Mouse (Mus musculus): ENCODE measurements around the gene Prkd2. TPM values are rescaled to one million over a fixed set of nuclear protein-coding genes. Genes with fewer than 3 reads are reported as not detected.

Prkd2 gene
- polyA plus RNA-seq, 1 experiment = 5.5 TPM

DNA sequence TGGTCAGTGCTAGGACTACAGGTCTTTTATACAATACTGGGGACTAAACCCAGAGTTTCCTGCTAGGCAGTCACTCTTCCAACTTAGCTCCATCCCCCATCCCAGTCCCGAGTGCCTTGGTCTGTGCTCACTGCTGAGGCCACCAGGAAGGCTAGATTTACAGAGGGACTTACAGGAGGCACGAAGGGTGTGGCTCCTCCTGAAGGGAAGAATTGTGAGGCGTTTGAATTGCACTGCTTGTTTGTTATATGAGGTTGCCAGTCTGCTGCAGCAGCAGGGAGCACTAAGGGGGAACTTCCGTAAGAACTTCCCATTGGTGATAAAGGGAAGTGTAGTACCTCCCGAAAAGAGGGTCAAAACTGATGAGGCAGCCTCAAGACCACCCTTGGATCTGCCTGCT lies 37.9 kb downstream of the Prkd2 start:
- TF ChIP-seq MYOG (IDR thresholded peaks at IDR 0.05; ENCODE audit: control insufficient read depth, extremely low read depth, insufficient read length) = no peak
- TF ChIP-seq CEBPB (IDR thresholded peaks at IDR 0.05; ENCODE audit: low read depth) = no peak
- TF ChIP-seq FOSL1 (IDR thresholded peaks at IDR 0.05; ENCODE audit: insufficient read depth, low read length, poor library complexity, severe bottlenecking) = no peak
- no peak for TF ChIP-seq MYOD1 (IDR thresholded peaks at IDR 0.05; ENCODE audit: control insufficient read depth, insufficient read length, low read depth)
- TF ChIP-seq USF1 (IDR thresholded peaks at IDR 0.05; ENCODE audit: low read depth) = no peak
- no peak for TF ChIP-seq MAX (IDR thresholded peaks at IDR 0.05)
- Histone ChIP-seq H3K36me3 (ENCODE audit: control insufficient read depth, insufficient read depth) (no peaks in the 10 kb centered on the region), H3K27me3 (ENCODE audit: control insufficient read depth, insufficient read depth, insufficient read length) (no peaks in the 10 kb centered on the region), H3K79me2 (ENCODE audit: control insufficient read depth, insufficient read depth) (no peaks in the 10 kb centered on the region), H3ac (ENCODE audit: control insufficient read depth, insufficient read length, low read depth) (no peak overlapping the region), H3K4me3 (ENCODE audit: insufficient read depth, poor library complexity, severe bottlenecking) (no peak overlapping the region), H3K79me3 (ENCODE audit: low read depth) (no peaks in the 10 kb centered on the region)

DNA sequence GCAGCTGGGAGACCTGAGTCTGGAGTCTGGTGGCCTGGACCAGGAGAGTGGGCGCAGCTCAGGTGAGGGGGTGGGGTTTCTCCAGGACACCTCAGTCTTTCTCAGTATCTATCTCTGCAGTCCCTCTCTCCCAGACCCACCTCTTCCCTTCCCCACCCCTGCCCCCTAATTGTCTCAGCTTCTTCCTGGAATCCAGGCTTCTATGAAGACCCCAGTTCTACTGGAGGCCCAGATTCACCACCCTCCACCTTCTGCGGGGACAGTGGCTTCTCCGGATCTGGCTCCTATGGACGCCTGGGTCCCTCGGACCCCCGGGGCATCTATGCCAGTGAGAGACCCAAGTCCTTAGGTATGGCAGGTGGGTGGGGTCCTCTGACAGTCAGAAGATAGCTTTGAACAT lies 40.5 kb downstream of the Prkd2 start:
- Histone ChIP-seq H3K79me2 (ENCODE audit: control insufficient read depth, insufficient read depth) (no peaks in the 10 kb centered on the region), H3K79me3 (ENCODE audit: low read depth) (no peaks in the 10 kb centered on the region), H3K4me3 (ENCODE audit: insufficient read depth, poor library complexity, severe bottlenecking) (no peak overlapping the region), H3K36me3 (ENCODE audit: control insufficient read depth, insufficient read depth) (no peaks in the 10 kb centered on the region), H3ac (ENCODE audit: control insufficient read depth, insufficient read length, low read depth) (no peak overlapping the region), H3K27me3 (ENCODE audit: control insufficient read depth, insufficient read depth, insufficient read length) (no peaks in the 10 kb centered on the region)
- no peak for TF ChIP-seq MAX (IDR thresholded peaks at IDR 0.05)
- TF ChIP-seq CEBPB (IDR thresholded peaks at IDR 0.05; ENCODE audit: low read depth) = no peak
- TF ChIP-seq USF1 (IDR thresholded peaks at IDR 0.05; ENCODE audit: low read depth) = no peak
- no peak for TF ChIP-seq MYOG (IDR thresholded peaks at IDR 0.05; ENCODE audit: control insufficient read depth, extremely low read depth, insufficient read length)
- no peak for TF ChIP-seq FOSL1 (IDR thresholded peaks at IDR 0.05; ENCODE audit: insufficient read depth, low read length, poor library complexity, severe bottlenecking)
- TF ChIP-seq MYOD1 (IDR thresholded peaks at IDR 0.05; ENCODE audit: control insufficient read depth, insufficient read length, low read depth) = no peak
- TF ChIP-seq CTCF (IDR thresholded peaks at IDR 0.05; ENCODE audit: control insufficient read depth, insufficient read depth, insufficient read length) = no peak

DNA sequence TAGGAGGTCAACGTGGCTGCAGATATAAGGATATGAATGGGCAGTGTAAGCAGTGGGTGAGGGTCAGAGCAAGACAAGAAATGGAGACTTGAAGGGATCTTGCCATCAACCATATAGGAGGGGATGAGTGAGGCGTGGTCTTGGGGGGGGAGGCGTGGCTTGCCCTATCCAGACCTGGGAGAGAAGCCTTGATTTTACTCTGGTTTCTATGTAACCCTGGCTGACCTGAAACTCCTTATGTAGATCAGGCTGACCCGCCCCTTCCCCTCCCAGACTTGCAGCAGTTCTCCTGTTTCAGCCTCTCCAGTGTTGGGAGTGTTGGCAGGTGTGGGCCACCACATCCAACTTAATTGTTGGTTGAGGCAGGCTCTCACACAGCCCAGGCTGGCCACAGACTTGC lies 41.6 kb downstream of the Prkd2 start:
- no peak for TF ChIP-seq USF1 (IDR thresholded peaks at IDR 0.05; ENCODE audit: low read depth)
- no peak for TF ChIP-seq CTCF (IDR thresholded peaks at IDR 0.05; ENCODE audit: control insufficient read depth, insufficient read depth, insufficient read length)
- no peak for TF ChIP-seq CEBPB (IDR thresholded peaks at IDR 0.05; ENCODE audit: low read depth)
- no peak for TF ChIP-seq MYOG (IDR thresholded peaks at IDR 0.05; ENCODE audit: control insufficient read depth, extremely low read depth, insufficient read length)
- TF ChIP-seq MAX (IDR thresholded peaks at IDR 0.05) = no peak
- TF ChIP-seq FOSL1 (IDR thresholded peaks at IDR 0.05; ENCODE audit: insufficient read depth, low read length, poor library complexity, severe bottlenecking) = no peak
- TF ChIP-seq MYOD1 (IDR thresholded peaks at IDR 0.05; ENCODE audit: control insufficient read depth, insufficient read length, low read depth) = no peak
- Histone ChIP-seq H3K36me3 (ENCODE audit: control insufficient read depth, insufficient read depth) (no peaks in the 10 kb centered on the region), H3ac (ENCODE audit: control insufficient read depth, insufficient read length, low read depth) (no peak overlapping the region), H3K4me3 (ENCODE audit: insufficient read depth, poor library complexity, severe bottlenecking) (no peak overlapping the region), H3K27me3 (ENCODE audit: control insufficient read depth, insufficient read depth, insufficient read length) (no peaks in the 10 kb centered on the region), H3K79me2 (ENCODE audit: control insufficient read depth, insufficient read depth) (no peaks in the 10 kb centered on the region), H3K79me3 (ENCODE audit: low read depth) (no peaks in the 10 kb centered on the region)

DNA sequence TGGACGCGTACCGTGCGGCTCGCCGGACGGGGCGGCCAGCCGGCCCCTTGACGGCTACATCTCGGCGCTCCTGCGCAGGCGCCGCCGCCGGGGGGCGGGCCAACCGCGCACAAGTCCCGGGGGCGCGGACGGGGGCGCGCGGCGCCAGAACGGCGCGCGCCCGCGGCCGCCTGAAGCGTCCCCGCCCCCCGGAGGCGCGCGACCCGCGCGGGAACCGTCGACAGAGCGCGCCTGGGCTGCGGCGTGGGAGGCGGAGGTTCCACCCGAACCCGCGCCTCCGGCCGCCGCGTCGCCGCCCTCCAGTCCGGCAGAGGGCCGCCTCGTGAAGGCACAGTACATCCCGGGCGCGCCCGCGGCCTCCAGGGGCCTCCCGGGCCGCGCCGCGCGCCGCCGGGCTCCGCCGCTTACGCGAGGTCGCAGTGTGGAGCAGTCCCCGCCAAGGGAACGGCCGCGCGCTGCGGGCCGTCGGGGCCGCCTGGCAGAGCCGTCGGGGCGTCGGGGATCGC lies 42.6 kb downstream of the Prkd2 start:
- no peaks in the 10 kb centered on the region for H3K79me2 ChIP-seq (ENCODE audit: control insufficient read depth, insufficient read depth)
- no peak overlapping the region for H3K4me3 ChIP-seq (ENCODE audit: insufficient read depth, poor library complexity, severe bottlenecking)
- H3ac ChIP-seq (ENCODE audit: control insufficient read depth, insufficient read length, low read depth) = no peak overlapping the region
- no peaks in the 10 kb centered on the region for H3K27me3 ChIP-seq (ENCODE audit: control insufficient read depth, insufficient read depth, insufficient read length)
- no peaks in the 10 kb centered on the region for H3K36me3 ChIP-seq (ENCODE audit: control insufficient read depth, insufficient read depth)
- TF ChIP-seq USF1 (IDR thresholded peaks at IDR 0.05; ENCODE audit: low read depth) = no peak
- TF ChIP-seq MYOD1 (IDR thresholded peaks at IDR 0.05; ENCODE audit: control insufficient read depth, insufficient read length, low read depth) = no peak
- H3K79me3 ChIP-seq (ENCODE audit: low read depth) = no peaks in the 10 kb centered on the region

DNA sequence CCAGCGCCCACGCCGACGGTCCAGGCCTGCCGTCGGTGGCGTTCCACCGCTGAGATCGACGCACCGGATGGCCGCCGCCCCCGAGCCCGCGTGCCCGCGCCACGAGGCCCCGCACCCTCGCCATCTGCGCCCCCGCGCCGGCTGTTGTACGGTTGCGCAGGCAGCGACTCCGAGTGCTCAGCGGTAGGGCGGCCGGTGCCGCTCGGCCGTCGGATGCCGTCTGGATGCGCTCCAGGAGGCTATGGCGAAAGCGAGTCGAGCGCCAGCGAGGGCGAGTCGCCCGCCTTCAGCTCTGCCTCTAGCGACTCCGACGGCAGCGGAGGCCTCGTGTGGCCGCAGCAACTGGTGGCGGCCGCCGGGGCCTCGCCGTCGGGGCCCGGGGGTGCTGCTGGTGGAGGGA lies 43.2 kb downstream of the Prkd2 start:
- no peak overlapping the region for H3K4me3 ChIP-seq (ENCODE audit: insufficient read depth, poor library complexity, severe bottlenecking)

DNA sequence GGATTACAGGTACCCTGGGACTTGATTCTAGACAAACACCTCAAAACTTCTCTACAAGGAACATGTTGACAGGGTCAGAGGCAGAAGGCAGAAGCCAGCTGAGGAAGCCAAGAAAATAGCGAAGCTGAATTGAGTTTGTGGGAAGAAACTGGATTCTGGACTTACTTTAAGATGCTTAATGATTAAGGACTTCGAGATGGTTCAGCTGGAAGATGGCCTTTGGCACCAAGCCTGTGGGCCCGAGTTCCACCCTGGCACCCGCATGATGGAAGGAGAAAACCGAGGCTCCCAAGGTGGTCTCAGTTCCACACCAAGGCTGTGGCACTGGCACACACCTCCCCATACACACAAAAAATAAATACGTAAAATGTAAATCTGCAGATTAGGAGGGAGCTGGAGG lies 47.8 kb downstream of the Prkd2 start:
- Histone ChIP-seq H3K79me3 (ENCODE audit: low read depth) (no peaks in the 10 kb centered on the region), H3ac (ENCODE audit: control insufficient read depth, insufficient read length, low read depth) (no peak overlapping the region), H3K79me2 (ENCODE audit: control insufficient read depth, insufficient read depth) (no peaks in the 10 kb centered on the region), H3K4me3 (ENCODE audit: insufficient read depth, poor library complexity, severe bottlenecking) (no peak overlapping the region), H3K27me3 (ENCODE audit: control insufficient read depth, insufficient read depth, insufficient read length) (no peaks in the 10 kb centered on the region), H3K36me3 (ENCODE audit: control insufficient read depth, insufficient read depth) (no peaks in the 10 kb centered on the region)
- TF ChIP-seq MAX (IDR thresholded peaks at IDR 0.05) = no peak

More for the DNA sequence above, 43.2 kb downstream of the Prkd2 start:
- TF ChIP-seq FOSL1 (IDR thresholded peaks at IDR 0.05; ENCODE audit: insufficient read depth, low read length, poor library complexity, severe bottlenecking) (no peak), USF1 (IDR thresholded peaks at IDR 0.05; ENCODE audit: low read depth) (no peak), CEBPB (IDR thresholded peaks at IDR 0.05; ENCODE audit: low read depth) (no peak), MAX (IDR thresholded peaks at IDR 0.05) (no peak), MYOG (IDR thresholded peaks at IDR 0.05; ENCODE audit: control insufficient read depth, extremely low read depth, insufficient read length) (no peak)
- Histone ChIP-seq H3K27me3 (ENCODE audit: control insufficient read depth, insufficient read depth, insufficient read length) (no peaks in the 10 kb centered on the region), H3ac (ENCODE audit: control insufficient read depth, insufficient read length, low read depth) (no peak overlapping the region), H3K79me3 (ENCODE audit: low read depth) (no peaks in the 10 kb centered on the region), H3K36me3 (ENCODE audit: control insufficient read depth, insufficient read depth) (no peaks in the 10 kb centered on the region), H3K79me2 (ENCODE audit: control insufficient read depth, insufficient read depth) (no peaks in the 10 kb centered on the region)

All from C2C12 (cell line).